Comparison of ENCODE assay signal across 9 mouse cellular contexts in genomic region chr5:30617851-30618250, GRCm38 (mm10). TPM values are rescaled to one million over a fixed set of nuclear protein-coding genes. Genes with fewer than 3 reads are reported as not detected.
DNase-seq lines count a peak whose midpoint lies in the region; ATAC-seq and TF ChIP-seq lines count a peak whose summit lies in the region.
"Had no signal": no experiment of that assay in that cellular context is flagged by ENCODE, and none has a peak within 500 bp of the region (broad histone marks: within the 10 kb centered on the region; RNA-seq: fewer than 3 reads in every experiment).

No protein-coding gene starts in this region.

- peaks cover 11 to 13% of the 10 kb centered on the region in 2 experiments for H3K27me3 ChIP-seq in MEL (ENCODE audit: control insufficient read depth in 1 of 2, insufficient read depth in 2 of 2, low read length in 2 of 2)
- H3K27me3 ChIP-seq in heart, embryonic 16.5 days (ENCODE audit: control insufficient read depth, insufficient read depth, low read length), result peaks cover 15% of the 10 kb centered on the region
- H3K27me3 ChIP-seq in liver, postnatal 0 days (ENCODE audit: insufficient read depth, low read length), result peaks cover 25% of the 10 kb centered on the region
- H3K27me3 ChIP-seq in forebrain, embryonic 10.5 days (ENCODE audit: poor library complexity, severe bottlenecking), result peaks cover 66% of the 10 kb centered on the region

- TF ChIP-seq CTCF in MEL (IDR thresholded peaks at IDR 0.05 in 2 of 3, conservative IDR thresholded peaks at IDR 0.05 in 1 of 3; ENCODE audit: control insufficient read depth in 1 of 3, insufficient read depth in 1 of 3, low read depth in 2 of 3, low read length in 3 of 3, poor library complexity in 1 of 3, severe bottlenecking in 1 of 3), result no peak
- TF ChIP-seq CTCF in liver, postnatal 0 days (IDR thresholded peaks at IDR 0.05; ENCODE audit: low read depth), result no peak

- no peaks in the 10 kb centered on the region for H3K36me3 ChIP-seq in MEL (ENCODE audit: control insufficient read depth in 1 of 2, insufficient read depth in 2 of 2, low read length in 2 of 2)
- no peaks in the 10 kb centered on the region for H3K36me3 ChIP-seq in heart, embryonic 16.5 days (ENCODE audit: control insufficient read depth, insufficient read depth)
- H3K36me3 ChIP-seq in liver, postnatal 0 days (replicated peaks; ENCODE audit: insufficient read depth, low read length), result no peaks in the 10 kb centered on the region
- H3K36me3 ChIP-seq in forebrain, embryonic 10.5 days (replicated peaks), result no peaks in the 10 kb centered on the region

- TF ChIP-seq RAD21 in MEL (IDR thresholded peaks at IDR 0.05; ENCODE audit: low read depth, low read length), result no peak

- H3K79me2 ChIP-seq in MEL (ENCODE audit: control insufficient read depth, insufficient read depth, low read length, poor library complexity), result no peaks in the 10 kb centered on the region

- WGBS in heart, embryonic 16.5 days, result 13% methylated on average over 11 of the region's 11 CpGs
- WGBS in liver, postnatal 0 days (ENCODE audit: insufficient replicate concordance), result 34% methylated on average over 11 of the region's 11 CpGs
- WGBS in forebrain, embryonic 10.5 days, result 34% methylated on average over 11 of the region's 11 CpGs

- peak; percentile 30 for DNase-seq in cerebellum, adult 8-10 months
- DNase-seq in cerebellum, postnatal 36 days, result no peak
- peak; percentile 8 for DNase-seq in MEL (ENCODE audit: low read depth, low spot score)
- DNase-seq in liver, postnatal 0 days, result peak; percentile 82
- DNase-seq in neural tube, embryonic 10.5 days (ENCODE audit: extremely low spot score, low spot score), result no peak
- DNase-seq in forebrain, embryonic 10.5 days (ENCODE audit: extremely low spot score, low spot score), result no peak
- DNase-seq: gastrocnemius, postnatal 14 days had no signal

- peak overlapping the region; percentile 45 for H3K4me2 ChIP-seq in heart, embryonic 16.5 days (ENCODE audit: low read depth, low read length)
- H3K4me2 ChIP-seq in liver, postnatal 0 days (ENCODE audit: low read depth, low read length), result peak overlapping the region; percentile 47

- peak; percentile 53 for ATAC-seq in heart, embryonic 16.5 days (replicated peaks; ENCODE audit: extremely low read depth, insufficient read depth, low FRiP score)
- ATAC-seq in liver, postnatal 0 days, result peak; percentile 81
- ATAC-seq in erythroid progenitor cell, adult 5-6 weeks (replicated peaks; ENCODE audit: low FRiP score, poor library complexity, severe bottlenecking), result no peak

- H3K9me3 ChIP-seq in MEL (replicated peaks; ENCODE audit: insufficient read depth, low read length), result no peaks in the 10 kb centered on the region
- no peaks in the 10 kb centered on the region for H3K9me3 ChIP-seq in heart, embryonic 16.5 days (replicated peaks; ENCODE audit: control insufficient read depth, low read length)
- no peaks in the 10 kb centered on the region for H3K9me3 ChIP-seq in liver, postnatal 0 days (ENCODE audit: low read length)
- no peaks in the 10 kb centered on the region for H3K9me3 ChIP-seq in forebrain, embryonic 10.5 days

- H3K4me1 ChIP-seq in MEL (ENCODE audit: control insufficient read depth in 1 of 2, insufficient read depth in 2 of 2, low read length in 2 of 2), result 0 out of 4 replicates have a peak, but pooled peaks cover 0 to 4% of the 10 kb centered on the region in 2 experiments
- peaks cover 56% of the 10 kb centered on the region for H3K4me1 ChIP-seq in heart, embryonic 16.5 days (ENCODE audit: control insufficient read depth, insufficient read depth, low read length)
- peaks cover 34% of the 10 kb centered on the region for H3K4me1 ChIP-seq in liver, postnatal 0 days (ENCODE audit: insufficient read depth)
- H3K4me1 ChIP-seq in forebrain, embryonic 10.5 days, result peaks cover 21% of the 10 kb centered on the region

- no peak for TF ChIP-seq POLR2A in MEL (IDR thresholded peaks at IDR 0.05; ENCODE audit: control insufficient read depth in 1 of 2, insufficient read depth in 1 of 2, low read depth in 1 of 2, low read length in 2 of 2, poor library complexity in 1 of 2)

- no peak overlapping the region for H3K4me3 ChIP-seq in MEL (ENCODE audit: control insufficient read depth in 1 of 2, insufficient read depth in 1 of 2, low read depth in 2 of 2, low read length in 2 of 2)
- no peak overlapping the region for H3K4me3 ChIP-seq in heart, embryonic 16.5 days (ENCODE audit: low read length)
- no peak overlapping the region for H3K4me3 ChIP-seq in liver, postnatal 0 days (ENCODE audit: low read depth, low read length)
- no peak overlapping the region for H3K4me3 ChIP-seq in forebrain, embryonic 10.5 days

- no peak overlapping the region for H3K27ac ChIP-seq in MEL (ENCODE audit: control insufficient read depth, low read depth, low read length)
- H3K27ac ChIP-seq in heart, embryonic 16.5 days (ENCODE audit: low read length), result peak overlapping the region; percentile 89
- H3K27ac ChIP-seq in liver, postnatal 0 days (ENCODE audit: low read depth), result peak overlapping the region; percentile 86
- no peak overlapping the region for H3K27ac ChIP-seq in forebrain, embryonic 10.5 days

- no peak overlapping the region for H3K9ac ChIP-seq in MEL (ENCODE audit: control insufficient read depth, low read depth, low read length, poor library complexity, severe bottlenecking)
- peak overlapping the region; percentile 59 for H3K9ac ChIP-seq in heart, embryonic 16.5 days (ENCODE audit: low read length)
- H3K9ac ChIP-seq in liver, postnatal 0 days (replicated peaks), result peak overlapping the region; percentile 41; the same call in 1 of the 2 replicates

- TF ChIP-seq EP300 in MEL (IDR thresholded peaks at IDR 0.05; ENCODE audit: low read depth in 1 of 2, low read length in 2 of 2), result no peak
- TF ChIP-seq EP300 in liver, postnatal 0 days (IDR thresholded peaks at IDR 0.05; ENCODE audit: low read depth), result no peak; the same call in 1 of the 2 replicates

TF ChIP-seq in MEL, 35 proteins besides CTCF, POLR2A, EP300 and RAD21:
- TF ChIP-seq TBP (IDR thresholded peaks at IDR 0.05; ENCODE audit: low read depth, low read length) (no peak), ZNF384 (IDR thresholded peaks at IDR 0.05; ENCODE audit: low read depth, low read length) (no peak), MAZ (IDR thresholded peaks at IDR 0.05; ENCODE audit: low read depth, low read length) (no peak), ZMIZ1 (IDR thresholded peaks at IDR 0.05; ENCODE audit: low read depth, low read length) (no peak), CHD1 (IDR thresholded peaks at IDR 0.05; ENCODE audit: low read depth, low read length) (no peak), RCOR1 (IDR thresholded peaks at IDR 0.05; ENCODE audit: low read depth, low read length) (no peak), HCFC1 (IDR thresholded peaks at IDR 0.05; ENCODE audit: low read depth, low read length) (no peak), NELFE (IDR thresholded peaks at IDR 0.05; ENCODE audit: low read depth, low read length) (no peak), ELF1 (IDR thresholded peaks at IDR 0.05; ENCODE audit: low read depth, low read length) (no peak), ZC3H11A (IDR thresholded peaks at IDR 0.05; ENCODE audit: low read depth, low read length) (no peak), TCF12 (IDR thresholded peaks at IDR 0.05; ENCODE audit: low read depth, low read length) (no peak), CHD2 (IDR thresholded peaks at IDR 0.05; ENCODE audit: low read length) (no peak), KAT2A (conservative IDR thresholded peaks at IDR 0.05; ENCODE audit: low read depth, low read length) (no peak), NRF1 (IDR thresholded peaks at IDR 0.05; ENCODE audit: insufficient read depth, low read depth, low read length, poor library complexity, severe bottlenecking) (no peak)

RNA-seq across cellular contexts. Expression of gene Kcnk3, which starts 29.9 kb away (rescaled TPM):
- not detected in 2 replicates for total RNA-seq in MEL (2012; rRNA removed)
- not detected for polyA plus RNA-seq in MEL (2012; ENCODE audit: insufficient read depth in 1 of 2, insufficient read length in 2 of 2, low read depth in 1 of 2, low replicate concordance in 2 of 2, missing spikeins in 1 of 2)
- 15.3 and 19.2 TPM in 2 replicates for polyA plus RNA-seq in heart, embryonic 16.5 days (2015; fragmentation: Nextera tagmentation; extraction: Ambion mirVana)
- 0.26 and 0.46 TPM in 2 replicates for polyA plus RNA-seq in liver, postnatal 0 days (2015; fragmentation: Nextera tagmentation; extraction: Ambion mirVana)
- polyA plus RNA-seq in forebrain, embryonic 10.5 days (2016; fragmentation: Nextera tagmentation; extraction: Ambion mirVana), result 0.05 and 0.14 TPM in 2 replicates
- not detected in 2 replicates for total RNA-seq in erythroid progenitor cell, adult 5-6 weeks (2015; ENCODE audit: low replicate concordance)
- not detected in 2 replicates for total RNA-seq in erythroid progenitor cell, adult 5-6 weeks (2017; ENCODE audit: low replicate concordance)

RNA-seq across cellular contexts. Expression of gene Slc35f6, which starts 29.9 kb away (rescaled TPM):
- 15.7 and 18.0 TPM in 2 replicates for total RNA-seq in MEL (2012; rRNA removed)
- polyA plus RNA-seq in MEL (2012; ENCODE audit: insufficient read depth in 1 of 2, insufficient read length in 2 of 2, low read depth in 1 of 2, low replicate concordance in 2 of 2, missing spikeins in 1 of 2), result 10 to 100 TPM in 1 of 2 experiments, not detected in 1; 32.4 TPM
- polyA plus RNA-seq in heart, embryonic 16.5 days (2015; fragmentation: Nextera tagmentation; extraction: Ambion mirVana), result 25.6 and 25.7 TPM in 2 replicates
- polyA plus RNA-seq in liver, postnatal 0 days (2015; fragmentation: Nextera tagmentation; extraction: Ambion mirVana), result 13.8 and 14.2 TPM in 2 replicates
- 25.9 and 27.2 TPM in 2 replicates for polyA plus RNA-seq in forebrain, embryonic 10.5 days (2016; fragmentation: Nextera tagmentation; extraction: Ambion mirVana)
- total RNA-seq in erythroid progenitor cell, adult 5-6 weeks (2015; ENCODE audit: low replicate concordance), result 9.4 and 13.4 TPM in 2 replicates
- total RNA-seq in erythroid progenitor cell, adult 5-6 weeks (2017; ENCODE audit: low replicate concordance), result 11.2 and 16.7 TPM in 2 replicates

RNA-seq across cellular contexts. Expression of gene Cenpa, which starts 48.7 kb away (rescaled TPM):
- total RNA-seq in MEL (2012; rRNA removed), result 341 and 345 TPM in 2 replicates
- polyA plus RNA-seq in MEL (2012; ENCODE audit: insufficient read depth in 1 of 2, insufficient read length in 2 of 2, low read depth in 1 of 2, low replicate concordance in 2 of 2, missing spikeins in 1 of 2), result 100 to 1,000 TPM; 100 to 566 TPM
- 210 and 225 TPM in 2 replicates for polyA plus RNA-seq in heart, embryonic 16.5 days (2015; fragmentation: Nextera tagmentation; extraction: Ambion mirVana)
- 135 and 145 TPM in 2 replicates for polyA plus RNA-seq in liver, postnatal 0 days (2015; fragmentation: Nextera tagmentation; extraction: Ambion mirVana)
- 439 and 473 TPM in 2 replicates for polyA plus RNA-seq in forebrain, embryonic 10.5 days (2016; fragmentation: Nextera tagmentation; extraction: Ambion mirVana)
- total RNA-seq in erythroid progenitor cell, adult 5-6 weeks (2015; ENCODE audit: low replicate concordance), result 501 and 540 TPM in 2 replicates
- 370 and 444 TPM in 2 replicates for total RNA-seq in erythroid progenitor cell, adult 5-6 weeks (2017; ENCODE audit: low replicate concordance)

Comparison
In these comparisons a context has a peak if more than half of its experiments do, and no peak if none do; other contexts are left out.
1. DNase-seq: peak in cerebellum, adult 8-10 months (single experiment), MEL (single experiment) and liver, postnatal 0 days (single experiment); none in cerebellum, postnatal 36 days (0 of 2), neural tube, embryonic 10.5 days (single experiment) and forebrain, embryonic 10.5 days (single experiment).
2. H3K27ac ChIP-seq: peak in heart, embryonic 16.5 days (single experiment) and liver, postnatal 0 days (single experiment); none in MEL (single experiment) and forebrain, embryonic 10.5 days (single experiment).
3. RNA of gene Kcnk3, which starts 29.9 kb away (polyA plus RNA-seq): 15.3 to 19.2 TPM in heart, embryonic 16.5 days; 0.26 to 0.46 TPM in liver, postnatal 0 days, 0.05 to 0.14 TPM in forebrain, embryonic 10.5 days and not detected in MEL; every median in the first group is over 10 times any median in the second.